Mouse (Mus musculus): ENCODE measurements at regions not wholly inside any gene's neighbourhood (a gene's known extent, or its start where the extent isn't known, plus 50 kb on each side); places are given as distances from the start of the nearest gene placed in this dataset.

DNA sequence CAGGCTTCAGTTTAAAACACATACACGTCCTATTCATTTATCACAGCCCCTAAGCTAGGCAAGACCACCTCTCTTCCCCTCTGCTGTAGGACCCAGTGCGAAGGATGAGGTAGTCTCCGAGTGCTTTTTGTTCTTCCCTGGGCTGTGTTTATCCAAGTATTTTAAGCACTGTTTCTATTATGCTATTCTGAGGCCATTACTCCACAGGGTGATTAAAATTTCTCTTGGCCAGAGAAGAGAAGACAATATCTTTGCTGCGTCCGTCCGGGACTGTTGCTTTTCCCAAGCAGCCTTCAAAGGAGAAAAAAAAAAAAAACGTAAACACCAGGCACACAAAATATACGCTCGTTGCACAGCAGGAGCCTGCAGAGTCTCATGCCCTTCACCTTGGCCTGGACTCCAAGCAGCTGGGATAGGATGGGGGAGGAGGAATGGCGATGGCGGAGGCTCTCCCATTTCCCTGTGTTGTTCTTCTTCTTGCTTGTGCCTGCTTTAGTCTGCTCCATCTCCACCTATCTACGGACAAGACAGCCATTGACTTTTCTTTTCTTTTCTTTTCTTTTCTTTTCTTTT lies 83.1 kb upstream of the Tbx3 start:
- WGBS, result 51% methylated on average over 12 of the region's 12 CpGs
- no peaks in the 10 kb centered on the region for H3K27me3 ChIP-seq

DNA sequence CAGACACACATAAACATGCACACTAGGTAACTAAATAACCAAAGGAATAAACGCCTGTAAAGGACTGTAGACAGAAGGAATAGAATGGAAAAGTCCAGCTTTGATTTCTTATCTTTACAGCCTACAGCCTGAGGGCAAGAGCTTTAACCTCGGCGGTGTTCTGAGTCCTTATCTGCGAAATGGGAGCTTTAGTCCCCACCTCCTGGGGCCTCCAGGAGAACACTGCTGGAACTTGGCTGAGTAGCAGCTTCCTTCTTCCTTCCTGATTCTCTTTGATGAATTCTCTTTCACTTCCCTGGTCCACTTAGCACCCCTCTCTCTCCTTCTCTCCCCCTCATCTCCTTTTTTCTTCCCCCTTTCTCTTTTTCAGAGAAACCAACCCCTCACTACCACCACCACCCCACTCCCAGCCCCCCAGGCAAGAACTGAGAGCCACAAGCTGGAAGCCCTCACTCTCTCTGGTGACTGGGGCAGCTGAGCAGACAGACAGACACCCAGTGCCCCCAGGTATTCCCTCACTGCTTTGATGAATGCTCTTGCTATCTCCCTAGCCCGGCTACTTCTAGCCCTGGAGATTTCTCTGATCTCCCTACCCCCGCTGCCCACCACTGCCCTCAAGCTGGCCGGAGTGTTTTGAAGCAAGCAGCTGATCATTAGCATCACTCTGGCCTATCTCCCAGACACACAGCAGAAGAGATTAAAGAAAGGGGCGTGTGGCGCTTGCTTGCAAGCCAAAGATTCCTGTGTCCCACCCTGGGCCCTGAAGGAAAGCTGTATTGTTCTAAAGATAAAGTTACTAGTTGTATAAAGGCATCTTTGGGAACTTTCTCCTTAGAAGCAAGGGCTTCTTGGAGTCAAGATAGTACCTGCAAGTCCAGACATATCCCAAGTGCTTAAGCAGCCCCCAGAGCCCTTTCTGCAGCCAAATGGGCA lies 81.9 kb upstream of the Tbx3 start:
- 38% methylated on average over 9 of the region's 9 CpGs for WGBS
- H3K4me1 ChIP-seq (replicated peaks), result no peaks in the 10 kb centered on the region

More for the DNA sequence above, 83.1 kb upstream of the Tbx3 start:
- no peak overlapping the region for H3K9ac ChIP-seq
- H3K27ac ChIP-seq (replicated peaks), result no peak overlapping the region
- no peaks in the 10 kb centered on the region for H3K9me3 ChIP-seq
- H3K36me3 ChIP-seq, result no peaks in the 10 kb centered on the region
- no peak overlapping the region for H3K4me3 ChIP-seq
- no peak overlapping the region for H3K4me2 ChIP-seq
- ATAC-seq (ENCODE audit: low FRiP score, low read depth), result no peak
- H3K4me1 ChIP-seq (replicated peaks), result no peaks in the 10 kb centered on the region

DNA sequence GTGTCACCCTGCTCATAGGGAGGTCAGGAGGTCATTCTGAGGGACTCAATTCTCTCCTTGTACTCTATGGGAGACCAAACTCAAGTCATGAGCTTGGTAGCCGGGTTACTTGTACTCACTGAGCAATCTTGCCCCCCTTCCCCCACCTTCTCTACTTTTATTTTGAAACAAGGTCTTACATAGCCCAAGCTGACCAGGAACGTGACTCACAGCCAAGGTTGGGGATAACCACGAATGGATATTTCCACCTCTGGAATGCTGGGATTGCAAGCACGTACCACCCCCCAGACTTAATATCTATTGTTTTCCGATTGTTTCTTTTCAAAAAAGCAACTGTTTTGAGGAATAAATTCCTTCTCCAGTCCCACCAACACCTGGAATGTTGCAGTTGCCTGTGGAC lies 79.2 kb upstream of the Tbx3 start:
- no peaks in the 10 kb centered on the region for H3K36me3 ChIP-seq
- no peak overlapping the region for H3K9ac ChIP-seq
- no peaks in the 10 kb centered on the region for H3K9me3 ChIP-seq
- H3K4me1 ChIP-seq (replicated peaks), result no peaks in the 10 kb centered on the region
- no peak overlapping the region for H3K4me2 ChIP-seq
- no peak overlapping the region for H3K27ac ChIP-seq (replicated peaks)
- 85% methylated on average over 5 of the region's 5 CpGs for WGBS
- H3K4me3 ChIP-seq, result no peak overlapping the region
- no peak for ATAC-seq (ENCODE audit: low FRiP score, low read depth)
- H3K27me3 ChIP-seq, result no peaks in the 10 kb centered on the region

More for the DNA sequence above, 81.9 kb upstream of the Tbx3 start:
- H3K27me3 ChIP-seq, result no peaks in the 10 kb centered on the region
- no peak for ATAC-seq (ENCODE audit: low FRiP score, low read depth)
- no peak overlapping the region for H3K9ac ChIP-seq
- no peaks in the 10 kb centered on the region for H3K9me3 ChIP-seq
- H3K27ac ChIP-seq (replicated peaks), result no peak overlapping the region
- H3K4me3 ChIP-seq, result no peak overlapping the region
- H3K36me3 ChIP-seq, result no peaks in the 10 kb centered on the region
- H3K4me2 ChIP-seq, result no peak overlapping the region

DNA sequence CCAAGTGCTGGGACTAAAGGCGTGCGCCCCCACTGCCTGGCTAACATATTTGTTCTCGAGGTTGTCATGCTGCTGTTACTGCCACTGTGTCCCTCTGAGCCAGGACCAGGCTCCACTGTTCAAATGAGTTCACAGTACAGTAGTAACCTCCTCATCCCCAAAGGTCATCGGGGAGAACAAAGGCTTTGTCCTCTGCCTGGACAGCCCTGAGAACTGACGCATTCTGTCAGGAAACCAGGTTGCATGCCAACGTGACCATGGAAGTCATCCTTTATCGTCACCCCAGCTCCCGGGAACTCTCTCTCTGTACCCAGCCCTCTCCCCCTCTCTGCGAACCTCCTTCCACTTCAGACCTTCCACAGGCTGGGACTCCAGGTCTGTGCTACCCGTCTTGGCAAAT lies 77.6 kb upstream of the Tbx3 start:
- Histone ChIP-seq H3K4me3 (no peak overlapping the region), H3K36me3 (no peaks in the 10 kb centered on the region), H3K27ac (replicated peaks) (no peak overlapping the region), H3K9ac (no peak overlapping the region), H3K27me3 (no peaks in the 10 kb centered on the region), H3K9me3 (no peaks in the 10 kb centered on the region), H3K4me1 (replicated peaks) (no peaks in the 10 kb centered on the region), H3K4me2 (no peak overlapping the region)
- ATAC-seq (ENCODE audit: low FRiP score, low read depth), result no peak
- 81% methylated on average over 10 of the region's 10 CpGs for WGBS

DNA sequence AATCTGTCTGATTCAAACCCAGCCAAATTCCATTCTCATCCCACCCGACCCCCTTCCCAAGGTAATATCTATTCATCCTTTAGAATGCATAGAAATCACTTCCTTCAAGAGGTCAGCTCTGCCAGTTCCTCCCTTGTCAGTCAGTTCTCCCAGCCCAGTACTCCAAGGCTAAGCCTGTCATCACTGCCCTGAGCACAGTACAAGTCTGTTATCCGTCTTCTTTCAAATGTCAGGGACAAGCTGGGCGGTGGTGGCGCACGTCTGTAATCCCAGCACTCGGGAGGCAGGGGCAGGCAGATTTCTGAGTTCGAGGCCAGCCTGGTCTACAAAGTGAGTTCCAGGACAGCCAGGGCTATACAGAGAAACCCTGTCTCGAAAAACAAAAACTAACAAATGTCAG lies 75.9 kb upstream of the Tbx3 start:
- Histone ChIP-seq H3K4me2 (no peak overlapping the region), H3K4me3 (no peak overlapping the region), H3K9me3 (no peaks in the 10 kb centered on the region), H3K36me3 (no peaks in the 10 kb centered on the region), H3K9ac (no peak overlapping the region), H3K27me3 (no peaks in the 10 kb centered on the region), H3K4me1 (replicated peaks) (no peaks in the 10 kb centered on the region), H3K27ac (replicated peaks) (no peak overlapping the region)
- no peak for ATAC-seq (ENCODE audit: low FRiP score, low read depth)
- 86% methylated on average over 8 of the region's 8 CpGs for WGBS

DNA sequence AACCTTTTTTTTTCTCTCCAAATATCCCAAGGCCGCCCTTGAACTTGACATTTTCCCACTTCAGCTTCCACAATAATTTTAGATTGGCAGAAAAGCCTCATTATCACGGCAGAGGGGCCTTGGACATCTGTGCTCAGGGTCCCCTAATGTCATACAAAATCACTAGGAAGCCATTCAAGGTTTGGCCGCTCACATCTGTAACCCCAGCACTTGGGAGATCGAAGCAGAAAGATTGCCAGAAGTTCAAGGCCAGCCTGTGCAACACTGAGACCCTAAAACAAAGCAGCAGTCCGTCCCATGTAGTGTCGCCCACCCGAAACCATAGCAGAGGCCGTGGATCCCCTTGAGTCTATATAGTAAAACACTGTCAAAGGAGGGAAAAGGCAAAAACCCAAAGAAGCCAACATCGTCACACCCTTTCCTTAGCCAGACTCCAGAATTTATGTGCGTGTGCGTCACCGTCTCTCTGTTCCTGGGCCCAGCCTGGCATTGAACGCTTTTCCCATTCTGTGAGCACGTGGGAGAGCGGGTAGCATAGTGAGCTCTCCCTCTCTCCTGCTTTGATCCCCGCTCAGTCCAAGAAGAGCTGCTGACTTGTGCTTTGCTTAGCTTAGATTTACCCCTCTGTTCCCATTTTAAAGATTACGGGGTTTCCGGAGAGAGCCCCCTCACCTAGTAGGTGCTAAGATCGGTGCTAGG lies 74.0 kb upstream of the Tbx3 start:
- Histone ChIP-seq H3K4me2 (no peak overlapping the region), H3K9ac (no peak overlapping the region), H3K36me3 (no peaks in the 10 kb centered on the region), H3K4me3 (no peak overlapping the region), H3K27me3 (no peaks in the 10 kb centered on the region), H3K27ac (replicated peaks) (no peak overlapping the region), H3K9me3 (no peaks in the 10 kb centered on the region), H3K4me1 (replicated peaks) (no peaks in the 10 kb centered on the region)
- no peak for ATAC-seq (ENCODE audit: low FRiP score, low read depth)
- WGBS, result 93% methylated on average over 19 of the region's 19 CpGs

DNA sequence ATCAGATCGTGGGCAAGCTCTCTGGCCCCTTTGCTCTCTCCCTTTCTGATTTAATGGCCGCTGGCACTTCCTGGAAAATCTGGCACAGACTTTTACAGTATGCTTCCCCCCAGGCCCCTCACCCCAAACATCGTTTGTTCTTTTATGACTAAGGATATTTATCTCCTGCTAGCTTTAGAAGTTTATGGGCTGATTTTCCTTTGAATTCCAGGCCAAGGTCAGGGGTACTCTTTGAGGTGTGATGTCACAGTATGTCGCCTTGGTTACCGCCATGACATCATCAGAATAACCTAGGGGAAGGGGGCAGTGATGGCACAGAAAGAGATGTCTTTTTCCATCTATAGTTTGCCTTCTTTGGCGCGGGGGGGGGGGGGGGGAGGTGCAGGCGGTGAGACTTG lies 73.5 kb upstream of the Tbx3 start:
- Histone ChIP-seq H3K36me3 (no peaks in the 10 kb centered on the region), H3K9me3 (no peaks in the 10 kb centered on the region)
- 84% methylated on average over 8 of the region's 8 CpGs for WGBS

DNA sequence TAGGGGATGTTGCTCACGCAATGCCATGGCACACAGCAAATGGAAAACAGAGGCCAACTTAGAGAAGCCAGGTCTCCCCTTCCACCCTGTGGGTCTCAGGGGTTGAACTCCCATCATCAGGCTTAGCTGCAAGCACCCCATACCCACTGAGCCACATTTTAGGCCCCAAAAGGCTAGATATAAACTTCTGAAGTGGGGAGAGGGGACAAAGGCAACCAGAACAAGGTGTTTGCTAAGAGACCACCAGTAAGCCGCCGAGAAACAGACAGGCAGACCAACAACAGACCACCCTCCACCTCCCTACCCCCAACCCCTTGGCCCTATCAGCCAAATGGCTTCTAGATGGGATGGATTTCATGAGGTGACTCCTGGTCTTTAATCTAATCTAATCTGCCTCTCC lies 72.9 kb upstream of the Tbx3 start:
- Histone ChIP-seq H3K4me2 (no peak overlapping the region), H3K9ac (no peak overlapping the region)
- 97% methylated on average over 3 of the region's 3 CpGs for WGBS

More for the DNA sequence above, 73.5 kb upstream of the Tbx3 start:
- H3K4me1 ChIP-seq (replicated peaks), result no peaks in the 10 kb centered on the region
- ATAC-seq (ENCODE audit: low FRiP score, low read depth), result no peak
- no peak overlapping the region for H3K4me2 ChIP-seq
- H3K9ac ChIP-seq, result no peak overlapping the region
- no peak overlapping the region for H3K27ac ChIP-seq (replicated peaks)
- no peak overlapping the region for H3K4me3 ChIP-seq
- no peaks in the 10 kb centered on the region for H3K27me3 ChIP-seq

DNA sequence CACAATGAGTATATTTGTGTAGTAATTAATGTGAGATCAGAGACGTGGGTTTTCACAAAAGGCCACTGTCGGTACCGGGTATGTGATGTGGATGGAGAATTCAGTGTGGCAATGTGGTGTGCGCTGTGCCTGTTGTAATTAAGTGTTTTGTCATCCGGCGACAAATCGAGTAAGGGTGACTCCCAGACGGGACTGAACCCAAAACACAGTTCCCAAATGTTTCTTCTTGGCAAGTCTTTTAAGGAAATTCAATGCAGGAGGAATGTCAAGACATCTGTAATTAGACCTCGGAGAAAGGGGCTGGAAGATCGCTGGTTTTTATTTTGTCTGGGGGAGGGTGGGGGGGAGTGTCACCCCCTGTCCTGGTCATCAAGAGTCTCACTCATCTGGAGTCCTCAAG lies 72.3 kb upstream of the Tbx3 start:
- 68% methylated on average over 10 of the region's 10 CpGs for WGBS
- no peaks in the 10 kb centered on the region for H3K36me3 ChIP-seq
- H3K4me2 ChIP-seq, result no peak overlapping the region
- no peak overlapping the region for H3K27ac ChIP-seq (replicated peaks)
- H3K4me3 ChIP-seq, result no peak overlapping the region
- no peaks in the 10 kb centered on the region for H3K9me3 ChIP-seq
- H3K27me3 ChIP-seq, result no peaks in the 10 kb centered on the region
- no peaks in the 10 kb centered on the region for H3K4me1 ChIP-seq (replicated peaks)
- ATAC-seq (ENCODE audit: low FRiP score, low read depth), result no peak
- no peak overlapping the region for H3K9ac ChIP-seq

More for the DNA sequence above, 72.9 kb upstream of the Tbx3 start:
- H3K9me3 ChIP-seq, result no peaks in the 10 kb centered on the region
- H3K36me3 ChIP-seq, result no peaks in the 10 kb centered on the region
- H3K27me3 ChIP-seq, result no peaks in the 10 kb centered on the region
- no peak overlapping the region for H3K27ac ChIP-seq (replicated peaks)
- no peaks in the 10 kb centered on the region for H3K4me1 ChIP-seq (replicated peaks)
- no peak for ATAC-seq (ENCODE audit: low FRiP score, low read depth)
- no peak overlapping the region for H3K4me3 ChIP-seq

DNA sequence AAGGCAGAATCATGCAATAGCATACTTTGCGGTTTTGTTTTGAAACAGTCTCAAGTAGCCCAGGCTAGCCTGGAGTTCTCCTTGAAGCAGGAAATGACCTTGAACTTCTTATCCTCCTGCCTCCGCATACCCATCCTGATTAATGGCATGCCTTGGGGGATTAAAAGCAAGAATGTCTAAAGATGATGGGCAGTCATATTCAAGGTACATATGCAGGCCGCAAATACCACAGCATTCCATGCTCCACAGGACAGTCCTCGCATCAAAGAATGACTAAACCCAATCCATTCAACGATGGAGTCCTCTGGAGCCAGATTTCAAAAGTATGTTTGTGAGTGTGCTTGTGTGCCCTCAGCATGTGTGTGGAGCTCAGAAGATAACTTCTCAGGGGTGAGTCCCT lies 69.1 kb upstream of the Tbx3 start:
- WGBS, result 93% methylated on average over 5 of the region's 5 CpGs
- no peak for ATAC-seq (ENCODE audit: low FRiP score, low read depth)

DNA sequence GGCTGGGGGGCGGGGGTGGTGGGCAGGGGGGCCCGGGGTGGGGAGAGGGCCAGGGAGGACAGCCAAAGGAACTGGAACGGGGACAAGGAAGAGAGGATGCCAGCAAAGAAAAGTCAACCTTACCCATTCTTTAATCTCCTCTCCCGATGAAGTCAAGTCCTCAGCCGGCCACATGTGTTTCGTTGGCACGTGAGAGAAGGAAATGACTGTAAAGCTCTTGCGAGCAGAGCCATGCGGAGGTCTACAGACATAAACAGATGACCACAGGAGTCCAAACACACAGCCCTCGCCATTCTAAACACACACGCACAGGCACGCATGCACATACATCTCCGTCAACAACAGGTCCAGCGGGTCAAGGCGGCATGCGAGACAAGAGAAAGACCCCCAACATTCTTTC lies 68.5 kb upstream of the Tbx3 start:
- WGBS, result 89% methylated on average over 16 of the region's 16 CpGs
- H3K9me3 ChIP-seq, result no peaks in the 10 kb centered on the region

More for the DNA sequence above, 69.1 kb upstream of the Tbx3 start:
- no peak overlapping the region for H3K4me3 ChIP-seq
- no peaks in the 10 kb centered on the region for H3K36me3 ChIP-seq
- H3K9ac ChIP-seq, result no peak overlapping the region
- no peaks in the 10 kb centered on the region for H3K27me3 ChIP-seq
- no peak overlapping the region for H3K27ac ChIP-seq (replicated peaks)
- H3K4me1 ChIP-seq (replicated peaks), result 0 out of 2 replicates have a peak, but pooled peaks cover 4% of the 10 kb centered on the region
- H3K4me2 ChIP-seq, result no peak overlapping the region
- no peaks in the 10 kb centered on the region for H3K9me3 ChIP-seq

DNA sequence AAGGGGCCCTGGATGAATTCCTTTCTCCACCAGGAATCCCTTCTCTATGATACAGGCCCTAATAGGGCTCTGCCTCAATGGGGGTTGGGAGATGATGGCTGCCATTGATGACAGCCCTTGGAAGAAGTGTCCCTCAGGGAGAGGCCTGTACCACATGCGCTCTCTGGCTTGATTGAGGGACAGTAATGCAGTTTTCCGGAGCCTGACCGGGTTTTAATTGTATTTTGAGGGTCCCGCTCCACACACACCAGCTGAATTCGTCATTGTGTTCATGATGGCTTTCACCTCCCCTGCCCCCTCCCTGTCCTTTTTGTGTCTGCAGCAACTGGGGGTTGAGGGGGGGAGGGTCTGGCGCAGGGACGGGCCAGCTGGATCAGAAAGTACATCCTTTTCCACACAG lies 65.0 kb upstream of the Tbx3 start:
- Histone ChIP-seq H3K4me2 (no peak overlapping the region), H3K27ac (replicated peaks) (no peak overlapping the region), H3K36me3 (no peaks in the 10 kb centered on the region), H3K4me3 (no peak overlapping the region), H3K27me3 (peaks cover 2% of the 10 kb centered on the region; the same call in 1 of the 2 replicates), H3K9me3 (no peaks in the 10 kb centered on the region), H3K4me1 (replicated peaks) (0 out of 2 replicates have a peak, but pooled peaks cover 4% of the 10 kb centered on the region), H3K9ac (no peak overlapping the region)
- 33% methylated on average over 7 of the region's 7 CpGs for WGBS
- no peak for ATAC-seq (ENCODE audit: low FRiP score, low read depth)

More for the DNA sequence above, 68.5 kb upstream of the Tbx3 start:
- Histone ChIP-seq H3K4me1 (replicated peaks) (0 out of 2 replicates have a peak, but pooled peaks cover 4% of the 10 kb centered on the region), H3K27ac (replicated peaks) (no peak overlapping the region), H3K4me2 (no peak overlapping the region), H3K36me3 (no peaks in the 10 kb centered on the region), H3K4me3 (no peak overlapping the region), H3K9ac (no peak overlapping the region), H3K27me3 (no peaks in the 10 kb centered on the region)
- no peak for ATAC-seq (ENCODE audit: low FRiP score, low read depth)
